Mouse (Mus musculus) adrenal gland, postnatal 10 days (tissue): Measurements from ENCODE around the gene Zfp213. TPM values are rescaled to one million over a fixed set of nuclear protein-coding genes. Genes with fewer than 3 reads are reported as not detected.
A peak's percentile ranks its signal among the peaks of the same experiment; 100 is the strongest.
"Not testable (repeated sequence)": the region's sequence is repeated elsewhere in the genome, so short reads cannot be mapped to it uniquely, and the experiment has no call there.

Experiments
- DNase-seq: peaks from one replicate; pipeline ENCODE4 v3.0.0; 2021; ENCODE audit warnings: mixed read lengths
- long read RNA-seq, 2 experiments: library from polyadenylated mRNA; stranded (forward); transcript quantifications; one replicate each; pipeline ENCODE4 v2.0.0; 2021
- total RNA-seq, 2 experiments: library from RNA; stranded (reverse); gene quantifications; 2 replicates each; pipeline ENCODE4 v1.2.3; 2021

The Zfp213 gene
- 1 to 10 TPM; 7.9 to 8.0 TPM for total RNA-seq
- long read RNA-seq, experiment 1, transcript Zfp213-201 (6 exons, 2,686 nt): major isoform, 16 of 26 reads
- long read RNA-seq, experiment 1, partial matches to known transcripts: 4 of 26 reads
- long read RNA-seq, experiment 1, other reads (novel, unspliced or antisense): 6 of 26 reads
- long read RNA-seq, experiment 2, transcript Zfp213-201 (6 exons, 2,686 nt): major isoform, 12 of 15 reads
- long read RNA-seq, experiment 2, partial matches to known transcripts: 0 of 15 reads
- long read RNA-seq, experiment 2, other reads (novel, unspliced or antisense): 3 of 15 reads

DNA sequence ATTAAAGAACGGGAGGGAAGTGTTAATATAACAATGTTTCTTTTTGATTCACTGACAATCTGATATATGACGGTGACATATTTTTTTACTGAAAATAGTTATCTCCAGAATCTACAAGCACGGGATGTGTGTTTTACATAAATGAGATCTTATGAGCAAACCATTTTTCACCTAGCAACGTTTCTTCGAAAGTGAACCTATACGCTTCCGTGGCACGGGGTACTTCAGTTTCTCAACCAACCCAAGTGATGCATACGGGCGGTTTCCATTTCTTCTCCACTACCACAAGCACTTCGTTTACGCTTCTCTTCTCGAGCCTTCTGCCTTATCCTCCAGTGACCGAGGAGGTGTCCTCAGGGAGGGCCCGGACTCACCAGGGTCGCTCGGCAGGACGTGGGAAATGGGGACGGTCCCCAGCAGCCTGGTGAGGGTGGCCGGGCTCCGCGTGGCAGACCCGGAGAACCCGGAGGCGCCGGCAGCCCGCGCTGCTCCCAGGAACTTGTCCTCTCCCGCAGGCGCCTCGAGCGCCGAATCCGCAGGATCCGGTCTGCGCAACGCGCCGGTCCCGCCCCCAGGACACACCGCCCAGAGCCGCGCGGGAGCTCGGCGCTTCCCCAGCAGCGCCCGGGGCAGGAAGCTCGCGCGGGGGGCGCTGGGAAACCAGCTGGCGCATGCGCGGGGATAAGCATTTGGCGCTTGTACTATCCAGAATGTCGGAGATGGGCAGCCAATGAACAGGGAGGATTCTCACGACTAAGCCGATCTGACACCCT, at the start of gene Zfp213:
Zfp213 (minus strand) TSS at position 644 of the 773 bp plus-strand sequence.
- DNase-seq: peak; percentile 97

- DNase-seq: peak; percentile 70
Observed at GRCm38 (mm10) chr17:23610361-23610800, 46.3 kb upstream of the Zfp213 start.

GRCm38 (mm10) chr17:23609612-23610011, 45.6 kb upstream of the Zfp213 start:
- DNase-seq: no peak

- DNase-seq: no peak
Observed at GRCm38 (mm10) chr17:23605220-23605619, 41.2 kb upstream of the Zfp213 start.

DNA sequence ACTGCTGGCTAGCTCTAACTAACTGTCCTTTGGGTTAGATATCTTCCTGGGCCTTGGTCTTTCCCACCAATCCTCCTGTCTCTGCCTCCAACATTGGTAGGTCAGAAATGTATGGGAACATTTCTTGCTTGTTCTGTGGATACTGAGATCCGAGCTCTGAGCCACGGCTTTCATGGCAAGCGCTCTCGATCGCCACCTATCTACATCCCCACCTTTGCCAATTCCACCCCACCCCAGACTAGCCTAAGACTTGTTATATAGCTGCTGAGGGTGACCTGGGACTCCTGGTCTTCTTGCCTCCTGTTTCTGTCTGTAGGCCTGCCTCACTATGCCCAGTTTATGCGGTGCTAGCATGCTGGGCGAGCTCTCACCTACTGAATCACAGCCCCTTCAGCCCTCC, 40.4 kb upstream of the Zfp213 start:
- no peak for DNase-seq

- DNase-seq: peak; percentile 43
Observed at GRCm38 (mm10) chr17:23603542-23603941, 39.5 kb upstream of the Zfp213 start.

DNA sequence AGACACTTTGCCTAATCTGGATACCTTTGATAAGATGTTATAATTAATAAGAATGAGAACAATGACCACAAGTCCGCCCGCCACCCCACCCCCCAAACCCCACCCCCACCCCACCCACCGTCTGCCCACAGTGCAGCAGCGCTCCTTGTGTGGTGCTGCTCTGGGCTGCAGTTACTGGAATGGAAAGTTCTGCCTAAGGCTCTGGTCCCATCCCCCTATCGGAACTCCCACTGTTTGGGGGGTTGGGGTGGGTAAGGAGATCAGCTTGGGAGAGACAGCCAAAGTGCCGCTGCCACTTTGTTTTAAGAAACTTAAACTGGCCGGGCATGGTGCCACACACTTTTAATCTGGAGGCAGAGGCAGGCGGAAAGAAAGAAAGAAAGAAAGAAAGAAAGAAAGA, 39.0 kb upstream of the Zfp213 start:
- DNase-seq: no peak

DNA sequence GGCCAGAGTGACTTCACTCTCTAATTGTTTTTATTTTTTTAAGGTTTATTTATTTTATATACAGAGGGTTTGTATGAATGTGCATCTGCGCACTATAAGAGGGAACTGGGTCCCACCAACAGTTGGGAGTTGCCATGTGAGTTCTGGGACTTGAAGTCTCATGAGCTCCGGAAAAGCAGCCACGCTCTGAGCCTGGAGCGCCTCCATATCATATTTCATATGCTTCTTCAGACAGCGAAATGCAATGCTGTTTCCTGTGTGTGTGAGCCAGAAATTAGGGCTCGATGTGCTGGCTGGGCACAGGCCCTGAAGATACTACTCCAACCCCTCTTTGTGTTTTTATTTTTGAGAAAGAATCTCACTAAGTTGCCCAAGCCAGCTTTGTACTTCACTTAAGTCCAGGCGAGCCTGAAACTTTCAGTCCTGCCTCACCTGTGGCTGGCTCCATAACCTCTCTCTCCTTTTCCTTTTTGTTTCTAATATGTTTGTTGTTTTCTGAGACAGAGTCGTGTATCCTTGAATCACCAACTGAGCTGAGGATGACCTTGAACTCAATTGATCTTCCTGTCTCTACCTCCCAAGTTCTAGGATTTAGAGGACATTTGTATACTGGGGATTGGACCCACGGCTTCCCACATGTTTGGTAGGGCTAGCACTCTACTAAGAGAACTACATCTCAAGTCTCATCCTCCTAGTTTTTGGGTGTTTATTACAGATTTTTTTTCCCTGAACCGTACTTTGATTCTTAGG, 38.0 kb upstream of the Zfp213 start:
- no peak for DNase-seq

- DNase-seq: no peak
Observed at GRCm38 (mm10) chr17:23600641-23601622, 36.9 kb upstream of the Zfp213 start, which contains the start of gene Zscan10. Gene Zscan10, plus strand, starts transcription at chr17:23600856.

GRCm38 (mm10) chr17:23599605-23600063, 35.6 kb upstream of the Zfp213 start:
- no peak for DNase-seq

GRCm38 (mm10) chr17:23598582-23599552, 34.8 kb upstream of the Zfp213 start, which contains the start of gene Zfp13:
Gene Zfp13, minus strand, starts transcription at chr17:23599487.
- DNase-seq: peak; percentile 91

DNA sequence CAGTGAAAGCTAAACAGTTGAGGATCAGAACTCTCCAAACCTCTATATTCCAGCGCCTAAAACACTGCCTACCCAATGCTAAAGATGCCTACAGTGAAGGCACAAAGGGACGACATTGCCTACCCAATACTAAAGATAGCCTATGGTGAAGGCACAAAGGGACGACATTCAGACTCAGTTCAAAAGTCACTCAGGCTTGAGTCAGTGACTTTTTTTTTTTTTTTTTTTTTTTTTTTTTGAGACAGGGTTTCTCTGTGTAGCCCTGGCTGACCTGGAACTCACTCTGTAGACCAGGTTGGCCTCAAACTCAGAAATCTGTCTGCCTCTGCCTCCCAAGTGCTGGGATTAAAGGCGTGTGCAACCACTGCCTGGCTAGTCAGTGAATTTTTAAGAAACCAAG, 31.1 kb upstream of the Zfp213 start:
- not testable (repeated sequence) for DNase-seq

- no peak for DNase-seq
Observed at GRCm38 (mm10) chr17:23592926-23593300, 28.9 kb upstream of the Zfp213 start.

- peak; percentile 97 for DNase-seq
Observed at GRCm38 (mm10) chr17:23592208-23592925, 28.3 kb upstream of the Zfp213 start.

GRCm38 (mm10) chr17:23587253-23587652, 23.2 kb upstream of the Zfp213 start:
- no peak for DNase-seq

DNA sequence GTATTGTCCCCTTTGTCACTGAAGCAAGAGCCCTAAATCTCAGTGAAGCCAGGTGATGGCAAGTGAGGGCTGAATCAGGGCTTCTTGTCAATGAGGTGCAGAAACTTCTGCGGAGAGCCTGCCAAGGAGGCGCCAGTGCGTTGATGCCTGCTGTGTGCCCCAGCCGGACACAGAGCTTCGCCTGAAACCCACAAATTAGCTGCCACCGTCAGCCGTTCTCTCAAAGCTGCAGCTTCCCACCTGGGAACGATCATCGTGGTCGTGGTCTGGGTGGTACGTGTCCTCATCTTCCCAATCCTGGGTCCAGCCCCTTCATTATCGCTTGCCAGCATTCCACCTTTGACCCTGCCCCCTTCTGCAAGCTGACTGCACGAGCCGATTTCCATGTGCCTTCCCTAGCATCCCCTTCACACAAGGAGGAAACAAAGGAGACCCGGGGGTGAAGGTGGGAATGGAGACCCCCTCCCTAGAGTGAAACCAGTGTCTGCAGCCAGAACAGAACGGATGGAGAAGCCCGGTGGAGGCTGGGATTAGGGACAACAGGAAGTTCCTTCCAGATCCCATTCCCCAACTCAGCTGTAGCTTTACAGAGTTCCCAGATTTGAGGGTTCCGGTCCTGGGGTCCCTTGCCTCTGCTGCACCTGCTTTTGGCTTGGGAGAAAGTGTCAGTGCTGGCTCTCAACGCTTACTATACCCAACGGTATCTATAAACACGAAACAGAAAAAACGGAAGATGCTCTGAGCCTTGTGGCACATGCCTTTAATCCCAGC, 21.9 kb upstream of the Zfp213 start:
- DNase-seq: peak; percentile 75

DNA sequence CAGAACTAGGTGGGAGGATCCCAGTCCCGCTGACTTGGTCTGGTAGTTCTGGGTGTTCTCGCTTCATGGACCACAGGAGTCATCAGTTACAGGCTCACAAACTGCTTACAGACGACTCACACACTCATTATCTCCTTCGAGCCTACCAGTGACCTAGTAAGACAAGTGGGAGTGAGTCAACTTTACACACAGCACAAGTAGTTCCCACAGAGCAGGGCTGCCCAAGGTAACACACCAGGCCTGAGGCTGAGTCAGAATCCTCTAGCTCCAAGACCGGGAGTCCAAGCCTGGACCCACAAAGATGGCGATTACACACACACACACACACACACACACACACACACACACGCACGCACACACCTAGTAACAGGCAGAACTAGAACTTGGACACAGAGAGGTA, 20.7 kb upstream of the Zfp213 start:
- peak; percentile 34 for DNase-seq

GRCm38 (mm10) chr17:23575951-23576552, 12.0 kb upstream of the Zfp213 start:
- no peak for DNase-seq
